Mouse (Mus musculus) spleen, adult 2 months (tissue): Measurements from ENCODE around the gene Dnah2.

ENCODE experiments used
- CTCF ChIP-seq: fragments of 200-500 bp; IDR thresholded peaks from 2 replicates; pipeline ENCODE4 v1.5.1; 2011; ENCODE audit warnings: mild to moderate bottlenecking, inconsistent platforms; ENCODE audit not compliant: insufficient read depth, insufficient read length, insufficient replicate concordance; ENCODE audit errors: extremely low read depth
- POLR2A ChIP-seq: fragments of 200-500 bp; IDR thresholded peaks from 2 replicates; pipeline ENCODE4 v1.6.1; 2011; ENCODE audit warnings: low read depth, low read length, inconsistent platforms

- TF ChIP-seq POLR2A (no peak), CTCF (no peak)
These were observed 146.9 kb downstream of the Dnah2 start for GRCm38 (mm10) chr11:69401987-69402386.
